ENCODE assay signal across 8 mouse cellular contexts in genomic region chr4:48842777-48843214, GRCm38 (mm10).
DNase-seq lines count a peak whose midpoint lies in the region; ATAC-seq lines count a peak whose summit lies in the region.

No protein-coding gene starts in this region.

- no peak for ATAC-seq in intestine, embryonic 15.5 days
- no peak for ATAC-seq in liver, embryonic 11.5 days (replicated peaks; ENCODE audit: low FRiP score)

- H3K9ac ChIP-seq in intestine, embryonic 15.5 days: no peak overlapping the region
- H3K9ac ChIP-seq in liver, embryonic 11.5 days (ENCODE audit: low read depth, low read length): no peak overlapping the region

- no peaks in the 10 kb centered on the region for H3K9me3 ChIP-seq in intestine, embryonic 15.5 days
- no peaks in the 10 kb centered on the region for H3K9me3 ChIP-seq in liver, embryonic 11.5 days (ENCODE audit: control insufficient read depth, low read length)

- no peaks in the 10 kb centered on the region for H3K4me1 ChIP-seq in intestine, embryonic 15.5 days (replicated peaks)
- no peaks in the 10 kb centered on the region for H3K4me1 ChIP-seq in liver, embryonic 11.5 days (replicated peaks; ENCODE audit: control insufficient read depth, insufficient read depth, low read length)

- peak; percentile 6 for DNase-seq in cerebellum, adult 11-12 months
- DNase-seq in cerebellum, adult 8-10 months: no peak
- DNase-seq in ovary, postnatal 14 days (ENCODE audit: low spot score): peak; percentile 22
- no peak for DNase-seq in ovary, postnatal 10 days (ENCODE audit: low spot score)
- DNase-seq in heart, postnatal 4 days: peak; percentile 71
- DNase-seq in retina, embryonic 14.5 days (ENCODE audit: low spot score): peak; percentile 13
- no peak for DNase-seq in liver, embryonic 11.5 days (ENCODE audit: low spot score)

- H3K27ac ChIP-seq in intestine, embryonic 15.5 days: no peak overlapping the region
- H3K27ac ChIP-seq in liver, embryonic 11.5 days (ENCODE audit: low read depth, low read length): no peak overlapping the region

- no peak overlapping the region for H3K4me3 ChIP-seq in intestine, embryonic 15.5 days (replicated peaks)
- H3K4me3 ChIP-seq in liver, embryonic 11.5 days (ENCODE audit: low read depth, low read length): no peak overlapping the region

- WGBS in intestine, embryonic 15.5 days: 66% methylated on average over 2 of the region's 2 CpGs
- WGBS in liver, embryonic 11.5 days: 73% methylated on average over 2 of the region's 2 CpGs

- no peaks in the 10 kb centered on the region for H3K27me3 ChIP-seq in intestine, embryonic 15.5 days (replicated peaks)
- no peaks in the 10 kb centered on the region for H3K27me3 ChIP-seq in liver, embryonic 11.5 days (replicated peaks; ENCODE audit: control insufficient read depth, insufficient read depth, low read length)

- H3K4me2 ChIP-seq in intestine, embryonic 15.5 days (replicated peaks): no peak overlapping the region
- H3K4me2 ChIP-seq in liver, embryonic 11.5 days: no peak overlapping the region

- H3K36me3 ChIP-seq in intestine, embryonic 15.5 days: no peaks in the 10 kb centered on the region
- no peaks in the 10 kb centered on the region for H3K36me3 ChIP-seq in liver, embryonic 11.5 days (ENCODE audit: control insufficient read depth, insufficient read depth, low read length)

Comparison
In these comparisons a context has a peak if more than half of its experiments do, and no peak if none do; other contexts are left out.
1. DNase-seq: peak in cerebellum, adult 11-12 months (single experiment), ovary, postnatal 14 days (single experiment), heart, postnatal 4 days (single experiment) and retina, embryonic 14.5 days (single experiment); none in cerebellum, adult 8-10 months (single experiment), ovary, postnatal 10 days (single experiment) and liver, embryonic 11.5 days (single experiment).